Mouse (Mus musculus) heart, embryonic 12.5 days (tissue): ENCODE measurements at regions not wholly inside any gene's neighbourhood (a gene's known extent, or its start where the extent isn't known, plus 50 kb on each side); places are given as distances from the start of the nearest gene placed in this dataset.
A peak's percentile ranks its signal among the peaks of the same experiment; 100 is the strongest.

Experiments
- ATAC-seq: fragments of 200-750 bp; cut with Nextera tagmentation; 2 replicates; pipeline ENCODE4 v1.8.0; 2017; ENCODE audit warnings: moderate TSS enrichment, moderate library complexity; ENCODE audit not compliant: insufficient number of reproducible peaks, low FRiP score
- H3K27ac ChIP-seq: fragments of 300-500 bp; sonication (generic); 2 replicates; pipeline ENCODE4 v1.5.1; 2016; ENCODE audit warnings: mild to moderate bottlenecking, moderate library complexity; ENCODE audit not compliant: poor library complexity, severe bottlenecking
- H3K27me3 ChIP-seq: fragments of 300-500 bp; sonication (generic); replicated peaks from 2 replicates; pipeline ENCODE4 v1.6.1; 2016; ENCODE audit warnings: mild to moderate bottlenecking, moderate library complexity
- H3K36me3 ChIP-seq: fragments of 300-500 bp; sonication (generic); 2 replicates; pipeline ENCODE4 v1.6.1; 2016; ENCODE audit warnings: mild to moderate bottlenecking, moderate library complexity
- H3K4me1 ChIP-seq: fragments of 300-500 bp; sonication (generic); replicated peaks from 2 replicates; pipeline ENCODE4 v1.6.1; 2016; ENCODE audit warnings: mild to moderate bottlenecking
- H3K4me2 ChIP-seq: fragments of 300-500 bp; sonication (generic); 2 replicates; pipeline ENCODE4 v1.6.1; 2016; ENCODE audit warnings: mild to moderate bottlenecking, moderate library complexity
- H3K4me3 ChIP-seq: fragments of 300-500 bp; sonication (generic); 2 replicates; pipeline ENCODE4 v1.5.1; 2016; ENCODE audit warnings: mild to moderate bottlenecking
- H3K9ac ChIP-seq: fragments of 300-500 bp; sonication (generic); 2 replicates; pipeline ENCODE4 v1.6.1; 2016; ENCODE audit warnings: mild to moderate bottlenecking, moderate library complexity
- H3K9me3 ChIP-seq: fragments of 300-500 bp; sonication (generic); replicated peaks from 2 replicates; pipeline ENCODE4 v1.6.1; 2016; ENCODE audit warnings: mild to moderate bottlenecking, moderate library complexity
- WGBS: fragments of 180-500 bp; shearing (Covaris S2); methylation state at CpG from one replicate; pipeline ENCODE4 v1.1.7; 2016; 5-methylcytosine and 5-hydroxymethylcytosine counted together

- H3K9me3 ChIP-seq = no peaks in the 10 kb centered on the region
- no peak for ATAC-seq
- H3K36me3 ChIP-seq = no peaks in the 10 kb centered on the region
- no peaks in the 10 kb centered on the region for H3K27me3 ChIP-seq
- WGBS = 79% methylated on average over 8 of the region's 8 CpGs
- H3K4me3 ChIP-seq = no peak overlapping the region
- no peak overlapping the region for H3K4me2 ChIP-seq
- H3K27ac ChIP-seq = no peak overlapping the region
- H3K9ac ChIP-seq = no peak overlapping the region
- H3K4me1 ChIP-seq = no peaks in the 10 kb centered on the region
Observed at GRCm38 (mm10) chr15:13455560-13456219, 282.2 kb upstream of the Cdh6 start.

- Histone ChIP-seq H3K27me3 (no peaks in the 10 kb centered on the region), H3K4me3 (no peak overlapping the region), H3K4me1 (no peaks in the 10 kb centered on the region), H3K9ac (no peak overlapping the region), H3K4me2 (no peak overlapping the region), H3K36me3 (no peaks in the 10 kb centered on the region), H3K27ac (no peak overlapping the region), H3K9me3 (no peaks in the 10 kb centered on the region)
- ATAC-seq = no peak
- 86% methylated on average over 5 of the region's 5 CpGs for WGBS
Observed at GRCm38 (mm10) chr15:13450385-13450784, 276.9 kb upstream of the Cdh6 start.

- H3K27ac ChIP-seq = no peak overlapping the region
- WGBS = 66% methylated on average over 1 of the region's 1 CpGs
Observed at GRCm38 (mm10) chr15:13434608-13435007, 261.1 kb upstream of the Cdh6 start.

GRCm38 (mm10) chr15:13432971-13433370 is 259.5 kb upstream of the Cdh6 start:
- ATAC-seq = no peak
- 75% methylated on average over 2 of the region's 2 CpGs for WGBS

More at GRCm38 (mm10) chr15:13434608-13435007, 261.1 kb upstream of the Cdh6 start:
- Histone ChIP-seq H3K4me3 (no peak overlapping the region), H3K9me3 (no peaks in the 10 kb centered on the region), H3K4me2 (no peak overlapping the region), H3K36me3 (no peaks in the 10 kb centered on the region), H3K4me1 (no peaks in the 10 kb centered on the region), H3K27me3 (no peaks in the 10 kb centered on the region), H3K9ac (no peak overlapping the region)
- no peak for ATAC-seq

GRCm38 (mm10) chr15:13419616-13420015 is 246.1 kb upstream of the Cdh6 start:
- no peaks in the 10 kb centered on the region for H3K27me3 ChIP-seq
- WGBS = 13% methylated on average over 3 of the region's 3 CpGs
- H3K4me3 ChIP-seq = no peak overlapping the region
- no peak overlapping the region for H3K4me2 ChIP-seq
- no peak overlapping the region for H3K9ac ChIP-seq
- H3K36me3 ChIP-seq = no peaks in the 10 kb centered on the region
- H3K9me3 ChIP-seq = no peaks in the 10 kb centered on the region
- ATAC-seq = peak; percentile 33; the same call in 1 of the 2 replicates
- H3K4me1 ChIP-seq = 0 out of 2 replicates have a peak, but pooled peaks cover 9% of the 10 kb centered on the region
- no peak overlapping the region for H3K27ac ChIP-seq

More at GRCm38 (mm10) chr15:13432971-13433370, 259.5 kb upstream of the Cdh6 start:
- Histone ChIP-seq H3K4me3 (no peak overlapping the region), H3K4me2 (no peak overlapping the region), H3K9ac (no peak overlapping the region), H3K4me1 (no peaks in the 10 kb centered on the region), H3K36me3 (no peaks in the 10 kb centered on the region), H3K9me3 (no peaks in the 10 kb centered on the region), H3K27me3 (no peaks in the 10 kb centered on the region), H3K27ac (no peak overlapping the region)

- H3K4me1 ChIP-seq = no peaks in the 10 kb centered on the region
- no peak overlapping the region for H3K4me3 ChIP-seq
- no peaks in the 10 kb centered on the region for H3K36me3 ChIP-seq
- 46% methylated on average over 11 of the region's 11 CpGs for WGBS
- H3K4me2 ChIP-seq = peak overlapping the region; percentile 26; the same call in 1 of the 2 replicates
- no peak overlapping the region for H3K9ac ChIP-seq
- no peak overlapping the region for H3K27ac ChIP-seq
- no peak for ATAC-seq
- no peaks in the 10 kb centered on the region for H3K27me3 ChIP-seq
- no peaks in the 10 kb centered on the region for H3K9me3 ChIP-seq
Observed at GRCm38 (mm10) chr15:13410065-13410688, 236.7 kb upstream of the Cdh6 start.

GRCm38 (mm10) chr15:13393155-13393554 is 219.7 kb upstream of the Cdh6 start:
- ATAC-seq = no peak
- Histone ChIP-seq H3K4me3 (no peak overlapping the region), H3K36me3 (no peaks in the 10 kb centered on the region), H3K9ac (no peak overlapping the region), H3K4me2 (no peak overlapping the region), H3K9me3 (no peaks in the 10 kb centered on the region), H3K27ac (no peak overlapping the region), H3K4me1 (no peaks in the 10 kb centered on the region), H3K27me3 (no peaks in the 10 kb centered on the region)
- WGBS = 71% methylated on average over 6 of the region's 6 CpGs

- no peak overlapping the region for H3K4me3 ChIP-seq
- no peak for ATAC-seq
- no peaks in the 10 kb centered on the region for H3K9me3 ChIP-seq
- H3K27ac ChIP-seq = no peak overlapping the region
- H3K4me2 ChIP-seq = no peak overlapping the region
- no peaks in the 10 kb centered on the region for H3K4me1 ChIP-seq
- H3K27me3 ChIP-seq = no peaks in the 10 kb centered on the region
- no peaks in the 10 kb centered on the region for H3K36me3 ChIP-seq
- no peak overlapping the region for H3K9ac ChIP-seq
- WGBS = 81% methylated on average over 4 of the region's 4 CpGs
Observed at GRCm38 (mm10) chr15:13391331-13391730, 217.9 kb upstream of the Cdh6 start.

- H3K4me3 ChIP-seq = no peak overlapping the region
- H3K4me2 ChIP-seq = no peak overlapping the region
- H3K4me1 ChIP-seq = no peaks in the 10 kb centered on the region
- H3K9me3 ChIP-seq = peaks cover 3% of the 10 kb centered on the region; the same call in 1 of the 2 replicates
- WGBS = 34% methylated on average over 6 of the region's 6 CpGs
- H3K36me3 ChIP-seq = no peaks in the 10 kb centered on the region
- no peaks in the 10 kb centered on the region for H3K27me3 ChIP-seq
- H3K27ac ChIP-seq = no peak overlapping the region
- no peak overlapping the region for H3K9ac ChIP-seq
- no peak for ATAC-seq
Observed at GRCm38 (mm10) chr15:13384815-13385214, 211.3 kb upstream of the Cdh6 start.

- WGBS = 71% methylated on average over 3 of the region's 3 CpGs
- ATAC-seq = no peak
- no peaks in the 10 kb centered on the region for H3K9me3 ChIP-seq
- no peaks in the 10 kb centered on the region for H3K4me1 ChIP-seq
- H3K4me3 ChIP-seq = no peak overlapping the region
- no peak overlapping the region for H3K9ac ChIP-seq
- no peaks in the 10 kb centered on the region for H3K36me3 ChIP-seq
- no peak overlapping the region for H3K27ac ChIP-seq
- H3K4me2 ChIP-seq = no peak overlapping the region
- no peaks in the 10 kb centered on the region for H3K27me3 ChIP-seq
Observed at GRCm38 (mm10) chr15:13375590-13375989, 202.1 kb upstream of the Cdh6 start.

- Histone ChIP-seq H3K36me3 (no peaks in the 10 kb centered on the region), H3K4me3 (no peak overlapping the region), H3K4me1 (peaks cover 14% of the 10 kb centered on the region), H3K4me2 (no peak overlapping the region), H3K9me3 (no peaks in the 10 kb centered on the region), H3K27ac (no peak overlapping the region), H3K9ac (no peak overlapping the region), H3K27me3 (no peaks in the 10 kb centered on the region)
- 65% methylated on average over 5 of the region's 5 CpGs for WGBS
- no peak for ATAC-seq
Observed at GRCm38 (mm10) chr15:13368799-13369198, 195.3 kb upstream of the Cdh6 start.
